Mouse (Mus musculus) urinary bladder, postnatal 10 days (tissue): ENCODE measurements around the gene Gm10964.
A peak's percentile ranks its signal among the peaks of the same experiment; 100 is the strongest.

Experiments
- DNase-seq: peaks from one replicate; pipeline ENCODE4 v3.0.0; 2022; ENCODE audit warnings: low spot score

Gene Gm10964

GRCm38 (mm10) chr3:103734696-103735519, 4.3 kb upstream of the Gm10964 start:
- DNase-seq: no peak

- no peak for DNase-seq
Measured at GRCm38 (mm10) chr3:103735776-103736600, 3.2 kb upstream of the Gm10964 start.

GRCm38 (mm10) chr3:103737061-103737754, 2.0 kb upstream of the Gm10964 start:
- no peak for DNase-seq

GRCm38 (mm10) chr3:103737778-103738571, 1.2 kb upstream of the Gm10964 start, which contains the start of gene Olfml3:
TSS of gene Olfml3 (minus strand) at chr3:103738001.
- DNase-seq: peak; percentile 62

GRCm38 (mm10) chr3:103740342-103740741, 1.2 kb downstream of the Gm10964 start:
- no peak for DNase-seq

GRCm38 (mm10) chr3:103743208-103743607, 4.0 kb downstream of the Gm10964 start:
- DNase-seq: no peak

- DNase-seq: no peak
Measured at GRCm38 (mm10) chr3:103745001-103745770, 6.0 kb downstream of the Gm10964 start.

DNA sequence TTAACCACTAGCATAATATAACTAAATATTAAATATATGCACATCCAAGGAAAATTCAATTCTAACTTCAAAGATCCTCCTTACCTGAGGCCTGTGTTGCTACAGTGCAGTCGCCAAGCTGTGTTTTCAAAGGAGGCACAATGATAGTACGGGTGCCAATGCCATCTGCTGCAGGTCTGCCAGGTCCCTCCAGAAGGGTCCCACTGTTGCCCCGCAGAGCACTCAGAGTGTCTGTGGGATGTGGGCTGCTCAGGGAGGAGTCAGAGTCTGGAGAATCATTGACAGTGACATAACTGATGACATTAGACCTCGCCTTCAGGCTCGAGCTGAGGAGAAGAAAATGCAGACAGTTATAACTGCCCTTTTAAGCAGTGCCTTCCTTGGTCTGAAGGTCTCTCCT, 7.5 kb downstream of the Gm10964 start:
- no peak for DNase-seq

- no peak for DNase-seq
Measured at GRCm38 (mm10) chr3:103751558-103751957, 12.4 kb downstream of the Gm10964 start.

DNA sequence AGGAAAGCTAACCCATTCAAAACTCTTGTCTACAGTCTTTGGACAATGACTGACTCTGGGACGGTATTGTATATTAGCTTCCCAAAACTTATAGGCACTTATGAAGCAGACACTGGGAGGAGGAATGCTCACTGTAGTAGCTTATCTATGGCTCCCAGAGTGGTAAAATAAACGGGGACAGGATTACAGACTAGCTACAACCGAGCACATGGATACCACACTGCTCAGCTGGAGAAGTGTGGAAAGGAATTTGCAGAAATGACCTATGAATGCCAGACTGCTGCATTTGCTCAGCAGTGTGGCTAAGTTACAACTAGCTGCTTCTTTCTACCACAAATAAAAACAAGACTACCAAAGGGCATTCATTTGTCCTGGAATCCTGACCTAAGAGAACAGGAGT, 16.2 kb downstream of the Gm10964 start:
- DNase-seq: no peak

DNA sequence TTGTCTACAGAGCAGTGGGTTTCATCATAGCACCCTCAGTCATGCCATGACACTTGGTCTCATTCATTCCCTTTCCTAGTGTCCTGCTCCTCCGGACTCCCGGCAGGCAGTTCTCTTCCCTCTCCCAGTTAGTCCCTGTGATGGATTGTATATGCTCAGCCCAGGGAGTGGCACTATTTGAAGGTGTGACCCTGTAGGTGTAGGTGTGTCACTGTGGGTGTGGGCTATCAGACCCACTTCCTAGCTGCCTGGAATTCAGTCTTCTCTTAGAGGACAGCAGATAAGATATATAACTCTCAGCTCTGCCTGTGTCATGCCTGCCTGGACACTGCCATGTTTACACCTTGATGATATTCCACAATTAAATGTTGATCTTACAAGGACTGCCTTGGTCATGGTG, 17.8 kb downstream of the Gm10964 start:
- no peak for DNase-seq

DNA sequence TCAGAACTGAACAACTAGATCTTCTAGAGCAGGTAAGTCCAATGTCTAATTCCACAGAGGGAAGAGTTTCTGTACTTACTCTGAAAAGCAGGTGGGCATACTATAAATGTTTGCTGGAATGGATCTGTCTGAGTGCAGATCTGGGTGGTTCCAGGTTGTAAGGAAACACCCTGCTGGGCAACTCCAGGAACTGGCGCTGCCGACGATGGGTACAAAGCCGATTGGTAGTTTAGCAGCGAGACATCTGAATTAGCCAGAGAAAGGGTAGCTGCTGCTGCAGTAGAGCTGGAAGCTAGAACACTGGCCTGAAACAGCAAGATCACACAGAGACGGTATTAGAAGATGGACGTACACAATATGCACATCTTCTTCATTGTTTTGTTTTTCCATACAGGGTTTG, 19.3 kb downstream of the Gm10964 start:
- DNase-seq: no peak

DNA sequence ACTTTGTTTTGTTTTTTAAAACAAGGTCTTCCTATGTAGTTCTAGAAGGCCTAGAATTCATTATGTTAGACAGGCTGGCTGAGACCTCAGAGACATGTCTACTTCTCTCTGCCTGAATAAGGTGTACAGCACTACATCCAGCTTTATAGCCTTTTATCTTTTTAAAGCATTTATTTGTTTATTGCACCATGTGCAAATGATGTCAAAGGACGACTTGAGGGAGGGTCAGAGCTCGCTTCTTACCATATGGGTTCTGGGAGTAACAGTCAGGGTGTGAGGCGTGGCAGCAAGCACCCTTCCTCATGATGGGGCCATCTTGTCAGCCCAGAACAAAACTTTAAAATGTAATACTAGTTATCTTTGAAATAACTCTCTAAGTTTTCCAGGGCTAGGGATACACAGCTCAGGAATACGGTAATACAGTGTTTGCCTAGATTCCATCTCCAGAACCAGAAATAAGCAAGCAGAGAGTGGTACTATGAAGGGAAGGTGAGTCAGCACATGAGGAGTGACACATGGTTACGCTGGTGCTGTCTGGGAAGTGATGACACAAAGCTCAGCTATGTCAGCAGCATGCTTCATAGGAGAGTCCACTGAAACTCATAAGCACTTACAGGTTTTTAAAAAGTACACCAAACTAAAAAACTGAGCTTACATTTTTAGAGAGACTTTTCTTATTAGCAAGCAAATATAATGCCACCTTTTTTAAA, 20.2 kb downstream of the Gm10964 start:
- DNase-seq: no peak

- no peak for DNase-seq
Measured at GRCm38 (mm10) chr3:103766789-103767188, 27.6 kb downstream of the Gm10964 start.

DNA sequence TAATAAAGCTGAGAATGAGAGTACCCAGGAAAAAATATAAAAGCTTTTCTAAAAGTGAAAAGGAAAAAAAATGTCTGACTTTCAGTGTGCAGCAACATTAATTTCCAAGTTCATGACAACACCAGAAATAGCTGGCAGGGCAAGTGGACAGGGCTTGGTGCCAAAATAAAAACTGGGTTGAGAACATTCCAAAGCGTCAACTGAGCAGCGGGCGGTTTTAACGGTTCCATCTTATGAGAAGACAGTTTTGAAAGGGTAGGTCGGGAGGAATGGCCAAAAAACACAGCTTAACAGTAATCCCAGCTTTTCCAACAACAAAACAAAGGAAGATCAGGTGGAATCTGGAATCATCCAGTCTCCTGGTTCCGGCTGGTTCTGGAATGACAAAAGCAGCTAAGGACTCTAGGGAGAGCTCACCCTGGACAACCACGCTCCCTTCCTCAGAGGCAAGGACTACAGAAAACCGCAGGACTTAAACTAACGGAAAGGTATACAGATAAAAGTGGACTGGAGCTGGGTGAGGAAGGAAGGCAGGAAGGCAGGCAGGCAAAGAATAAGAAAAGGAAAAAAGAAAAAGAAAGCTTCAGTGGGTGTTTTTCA, 32.5 kb downstream of the Gm10964 start:
- no peak for DNase-seq

DNA sequence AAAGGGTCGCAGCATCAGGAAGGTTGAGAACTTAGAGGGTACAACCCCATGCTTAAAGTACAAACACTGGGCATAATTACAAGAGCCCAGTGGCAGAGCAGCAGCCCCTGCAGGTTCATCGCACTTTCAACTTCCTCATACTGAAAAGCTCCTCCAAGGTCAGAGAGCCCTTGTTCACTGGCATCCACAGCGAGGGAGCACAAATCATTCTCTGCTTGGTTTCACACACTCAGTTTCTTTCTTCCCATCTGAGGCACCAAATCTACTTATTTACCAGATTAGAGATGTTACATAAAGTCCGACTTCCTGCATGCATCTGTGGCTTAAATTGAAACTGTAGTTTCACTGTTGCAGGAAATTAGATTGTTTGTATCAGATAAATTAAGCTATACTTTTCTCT, 33.7 kb downstream of the Gm10964 start:
- DNase-seq: no peak

GRCm38 (mm10) chr3:103773508-103773907, 34.3 kb downstream of the Gm10964 start:
- no peak for DNase-seq

- no peak for DNase-seq
Measured at GRCm38 (mm10) chr3:103774009-103774408, 34.8 kb downstream of the Gm10964 start.

GRCm38 (mm10) chr3:103777940-103778339, 38.8 kb downstream of the Gm10964 start:
- no peak for DNase-seq

GRCm38 (mm10) chr3:103778660-103779059, 39.5 kb downstream of the Gm10964 start:
- no peak for DNase-seq
